Mouse (Mus musculus) forebrain, embryonic 10.5 days (tissue): ENCODE data around the gene Olfr1032. TPM values are rescaled to one million over a fixed set of nuclear protein-coding genes. Genes with fewer than 3 reads are reported as not detected.
"Not testable (repeated sequence)": the region's sequence is repeated elsewhere in the genome, so short reads cannot be mapped to it uniquely, and the experiment has no call there.

Experiments used
- DNase-seq: peaks from one replicate; pipeline ENCODE4 v3.0.0-alpha.2; 2017; ENCODE audit warnings: low spot score; ENCODE audit errors: extremely low spot score
- H3K27ac ChIP-seq: fragments of 300-500 bp; sonication (generic); 2 replicates; pipeline ENCODE4 v1.5.1; 2016; ENCODE audit warnings: mild to moderate bottlenecking
- H3K27me3 ChIP-seq: fragments of 300-500 bp; sonication (generic); 2 replicates; pipeline ENCODE4 v1.6.1; 2016; ENCODE audit warnings: mild to moderate bottlenecking; ENCODE audit not compliant: poor library complexity, severe bottlenecking
- H3K36me3 ChIP-seq: fragments of 300-500 bp; sonication (generic); replicated peaks from 2 replicates; pipeline ENCODE4 v1.6.1; 2016; ENCODE audit warnings: mild to moderate bottlenecking, moderate library complexity
- H3K4me1 ChIP-seq: fragments of 300-500 bp; sonication (generic); 2 replicates; pipeline ENCODE4 v1.6.1; 2016
- H3K4me3 ChIP-seq: fragments of 300-500 bp; sonication (generic); 2 replicates; pipeline ENCODE4 v1.5.1; 2016; ENCODE audit warnings: mild to moderate bottlenecking, moderate library complexity
- H3K9me3 ChIP-seq: fragments of 300-500 bp; sonication (generic); 2 replicates; pipeline ENCODE4 v1.6.1; 2016; ENCODE audit warnings: mild to moderate bottlenecking, moderate library complexity
- WGBS: fragments of 180-500 bp; shearing (Covaris S2); methylation state at CpG from one replicate; pipeline ENCODE4 v1.1.7; 2016; 5-methylcytosine and 5-hydroxymethylcytosine counted together
- polyA plus RNA-seq: library from polyadenylated mRNA; unstranded; fragments of >200 nt; fragmentation: Nextera tagmentation; extraction: Ambion mirVana; gene quantifications from 2 replicates; pipeline ENCODE4 v1.2.1, GENCODE M21; 2016

Olfr1032 gene
- polyA plus RNA-seq: not detected in 2 replicates

DNA sequence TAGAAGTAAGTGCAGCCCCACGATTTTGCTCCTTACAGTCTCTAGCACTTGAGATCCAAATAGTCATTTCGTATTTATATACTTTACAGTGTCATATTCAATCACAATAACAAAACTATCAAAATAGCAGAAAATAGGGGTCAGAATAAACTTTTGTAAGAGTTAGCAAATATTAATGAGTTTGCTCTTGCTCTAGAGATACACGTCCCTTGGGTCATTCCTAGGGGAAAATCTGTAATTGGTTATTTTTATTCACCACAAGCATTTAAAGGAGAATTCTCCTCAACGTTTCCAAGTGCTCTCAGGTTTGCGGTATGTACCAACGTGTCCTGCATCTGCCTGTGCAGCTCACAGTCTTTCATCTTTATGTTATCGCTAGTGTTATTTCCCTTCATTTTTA lies at the start of gene Olfr1032:
Gene Olfr1032 (plus strand): TSS at position 301 of the 400 bp plus-strand sequence.
- H3K9me3 ChIP-seq: no peaks in the 10 kb centered on the region
- 84% methylated on average over 7 of the region's 7 CpGs for WGBS
- H3K36me3 ChIP-seq: no peaks in the 10 kb centered on the region
- H3K4me1 ChIP-seq: no peaks in the 10 kb centered on the region
- no peak within 1 kb of the TSS for H3K27ac ChIP-seq
- no peaks in the 10 kb centered on the region for H3K27me3 ChIP-seq
- DNase-seq: no peak
- no peak within 1 kb of the TSS for H3K4me3 ChIP-seq

- Histone ChIP-seq H3K27me3 (no peaks in the 10 kb centered on the region), H3K4me1 (no peaks in the 10 kb centered on the region)
- WGBS: 90% methylated on average over 2 of the region's 2 CpGs
Measured at GRCm38 (mm10) chr2:85973595-85973994, 31.7 kb upstream of the Olfr1032 start, which contains the start of gene Olfr1029. TSS of gene Olfr1029 (plus strand) at chr2:85973895.

DNA sequence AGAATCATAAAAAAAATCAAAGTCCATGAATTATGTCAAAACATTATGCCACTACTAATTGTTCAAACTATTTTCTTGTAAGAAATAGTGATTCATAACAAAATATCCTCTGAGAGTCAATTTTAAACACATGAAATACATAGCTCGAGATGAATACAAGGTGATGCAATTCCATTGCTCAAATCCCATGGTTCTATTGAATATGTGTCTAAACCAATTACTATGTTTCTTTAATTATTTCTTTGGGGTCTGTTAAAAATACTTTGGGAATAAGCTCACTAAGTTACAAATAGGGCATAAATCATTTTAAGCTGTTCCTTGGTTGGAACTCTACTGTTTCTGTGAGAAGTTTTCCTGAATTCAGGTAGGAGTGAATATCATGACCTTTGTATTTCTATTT lies 26.4 kb upstream of the Olfr1032 start, which contains the start of gene Olfr1030:
Gene Olfr1030 (plus strand): TSS at position 301 of the 400 bp plus-strand sequence.
- Histone ChIP-seq H3K4me3 (no peak within 1 kb of the TSS), H3K9me3 (no peaks in the 10 kb centered on the region), H3K27me3 (no peaks in the 10 kb centered on the region), H3K4me1 (no peaks in the 10 kb centered on the region), H3K27ac (no peak within 1 kb of the TSS), H3K36me3 (no peaks in the 10 kb centered on the region)
- WGBS: 85% methylated on average over 1 of the region's 1 CpGs
- no peak for DNase-seq

More at GRCm38 (mm10) chr2:85973595-85973994, 31.7 kb upstream of the Olfr1032 start, which contains the start of gene Olfr1029:
- Histone ChIP-seq H3K4me3 (no peak within 1 kb of the TSS), H3K36me3 (no peaks in the 10 kb centered on the region), H3K9me3 (no peaks in the 10 kb centered on the region), H3K27ac (no peak within 1 kb of the TSS)
- DNase-seq: no peak

- no peaks in the 10 kb centered on the region for H3K36me3 ChIP-seq
- no peaks in the 10 kb centered on the region for H3K9me3 ChIP-seq
- WGBS: 79% methylated on average over 3 of the region's 3 CpGs
- no peaks in the 10 kb centered on the region for H3K4me1 ChIP-seq
- H3K4me3 ChIP-seq: no peak within 1 kb of the TSS
- no peak within 1 kb of the TSS for H3K27ac ChIP-seq
- H3K27me3 ChIP-seq: no peaks in the 10 kb centered on the region
- no peak for DNase-seq
Measured at GRCm38 (mm10) chr2:85990004-85990403, 15.3 kb upstream of the Olfr1032 start, which contains the start of gene Olfr1031. TSS of gene Olfr1031 (plus strand) at chr2:85990304.

DNA sequence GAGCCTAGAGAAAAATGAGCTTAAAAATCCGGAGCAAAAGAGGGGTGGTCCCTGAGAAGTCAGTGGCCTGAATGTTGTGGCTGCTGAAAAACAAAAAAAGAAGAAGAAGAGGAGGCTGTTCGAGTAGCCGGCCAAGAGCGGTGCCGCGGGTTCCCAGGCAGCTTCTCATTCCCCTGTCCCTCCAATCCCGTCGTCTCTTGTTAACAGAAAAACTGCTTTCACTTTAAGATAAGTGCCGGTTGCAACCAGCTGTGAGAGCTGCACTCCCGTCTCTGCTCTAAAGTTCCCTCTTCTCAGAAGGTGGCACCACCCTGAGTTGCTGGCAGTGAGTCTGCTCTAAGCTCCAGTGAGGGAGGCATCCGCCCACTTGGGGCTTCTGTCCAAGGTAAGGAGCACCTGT lies 15.1 kb downstream of the Olfr1032 start, which contains the start of gene Olfr1033:
Gene Olfr1033 (plus strand): TSS at position 228 of the 400 bp plus-strand sequence.
- peak within 1 kb of the TSS; percentile 38 for H3K4me3 ChIP-seq
- not testable (repeated sequence) for H3K4me1 ChIP-seq, DNase-seq, H3K9me3 ChIP-seq, H3K27me3 ChIP-seq, H3K36me3 ChIP-seq, H3K27ac ChIP-seq
- 6% methylated on average over 11 of the region's 11 CpGs for WGBS

DNA sequence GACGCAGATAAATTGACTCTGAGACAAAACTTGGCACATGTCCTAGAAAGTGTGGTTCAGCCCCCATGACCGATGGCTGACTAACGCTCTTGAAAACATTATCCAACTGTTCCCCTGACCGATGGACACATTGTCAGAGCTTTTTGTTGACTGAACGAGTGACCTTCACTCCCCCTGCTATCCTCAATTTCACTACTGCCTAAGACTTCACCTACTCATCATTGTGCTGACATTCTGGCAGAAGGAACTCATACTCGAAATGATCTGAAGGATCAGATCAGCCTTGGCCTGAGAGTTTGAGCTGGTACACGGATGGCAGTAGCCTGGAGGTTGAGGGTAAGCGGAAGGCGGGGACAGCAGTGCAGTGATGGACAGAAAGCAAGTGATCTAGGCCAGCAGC lies 16.2 kb downstream of the Olfr1032 start:
- DNase-seq, H3K9me3 ChIP-seq, H3K27ac ChIP-seq, H3K36me3 ChIP-seq, H3K4me3 ChIP-seq, H3K27me3 ChIP-seq, H3K4me1 ChIP-seq: not testable (repeated sequence)
- WGBS: 80% methylated on average over 8 of the region's 9 CpGs

- Histone ChIP-seq H3K36me3 (no peaks in the 10 kb centered on the region), H3K9me3 (no peaks in the 10 kb centered on the region), H3K4me1 (no peaks in the 10 kb centered on the region), H3K27me3 (no peaks in the 10 kb centered on the region), H3K4me3 (no peak within 1 kb of the TSS), H3K27ac (no peak within 1 kb of the TSS)
- no peak for DNase-seq
Measured at GRCm38 (mm10) chr2:86045561-86045960, 40.2 kb downstream of the Olfr1032 start, which contains the start of gene Olfr1034. TSS of gene Olfr1034 (plus strand) at chr2:86045861.

- H3K27me3 ChIP-seq, H3K4me1 ChIP-seq, H3K27ac ChIP-seq, DNase-seq, H3K4me3 ChIP-seq, H3K36me3 ChIP-seq, H3K9me3 ChIP-seq: not testable (repeated sequence)
Measured at GRCm38 (mm10) chr2:86050777-86051176, 45.4 kb downstream of the Olfr1032 start.

Other genes with a start within 250 kb of the Olfr1032 start
- not detected in 2 replicates for gene Olfr1012, start 242.8 kb upstream of the Olfr1032 start, polyA plus RNA-seq
- gene Olfr1013, start 238.4 kb upstream of the Olfr1032 start, polyA plus RNA-seq: not detected in 2 replicates
- not detected in 2 replicates for gene Olfr1014, start 232.8 kb upstream of the Olfr1032 start, polyA plus RNA-seq
- not detected in 2 replicates for gene Olfr1015, start 223.5 kb upstream of the Olfr1032 start, polyA plus RNA-seq
- not detected in 2 replicates for gene Olfr1016, start 203.0 kb upstream of the Olfr1032 start, polyA plus RNA-seq
- not detected in 2 replicates for gene Olfr1018, start 187.1 kb upstream of the Olfr1032 start, polyA plus RNA-seq
- not detected in 2 replicates for gene Olfr1019, start 160.1 kb upstream of the Olfr1032 start, polyA plus RNA-seq
- gene Olfr1020, start 158.5 kb upstream of the Olfr1032 start, polyA plus RNA-seq: not detected in 2 replicates
- not detected in 2 replicates for gene Olfr1022, start 136.9 kb upstream of the Olfr1032 start, polyA plus RNA-seq
- not detected in 2 replicates for gene Olfr1023, start 119.9 kb upstream of the Olfr1032 start, polyA plus RNA-seq
- gene Olfr1024, start 100.5 kb upstream of the Olfr1032 start, polyA plus RNA-seq: not detected in 2 replicates
- gene Olfr1025-ps1, start 90.3 kb upstream of the Olfr1032 start, polyA plus RNA-seq: not detected in 2 replicates
- not detected in 2 replicates for gene Olfr1026, start 84.0 kb upstream of the Olfr1032 start, polyA plus RNA-seq
- gene Olfr1028, start 55.1 kb upstream of the Olfr1032 start, polyA plus RNA-seq: not detected in 2 replicates
- not detected in 2 replicates for gene Olfr1029, start 31.6 kb upstream of the Olfr1032 start, polyA plus RNA-seq
- not detected in 2 replicates for gene Olfr1030, start 26.3 kb upstream of the Olfr1032 start, polyA plus RNA-seq
- not detected in 2 replicates for gene Olfr1031, start 15.2 kb upstream of the Olfr1032 start, polyA plus RNA-seq
- not detected in 2 replicates for gene Olfr1033, start 15.1 kb downstream of the Olfr1032 start, polyA plus RNA-seq
- not detected in 2 replicates for gene Olfr1034, start 40.3 kb downstream of the Olfr1032 start, polyA plus RNA-seq
- not detected in 2 replicates for gene Olfr1036, start 68.5 kb downstream of the Olfr1032 start, polyA plus RNA-seq
- not detected in 2 replicates for gene Olfr1037, start 81.8 kb downstream of the Olfr1032 start, polyA plus RNA-seq
- not detected in 2 replicates for gene Olfr1039, start 130.4 kb downstream of the Olfr1032 start, polyA plus RNA-seq
- gene Olfr1040, start 141.2 kb downstream of the Olfr1032 start, polyA plus RNA-seq: not detected in 2 replicates
- not detected in 2 replicates for gene Olfr1042, start 156.3 kb downstream of the Olfr1032 start, polyA plus RNA-seq
- not detected in 2 replicates for gene Olfr1043, start 162.0 kb downstream of the Olfr1032 start, polyA plus RNA-seq
- not detected in 2 replicates for gene Olfr1044, start 172.3 kb downstream of the Olfr1032 start, polyA plus RNA-seq
- gene Olfr52, start 180.1 kb downstream of the Olfr1032 start, polyA plus RNA-seq: not detected in 2 replicates
- not detected in 2 replicates for gene Olfr1045, start 197.5 kb downstream of the Olfr1032 start, polyA plus RNA-seq
- not detected in 2 replicates for gene Olfr1046, start 213.8 kb downstream of the Olfr1032 start, polyA plus RNA-seq
- not detected in 2 replicates for gene Olfr1047, start 225.9 kb downstream of the Olfr1032 start, polyA plus RNA-seq
- not detected in 2 replicates for gene Olfr1048, start 234.7 kb downstream of the Olfr1032 start, polyA plus RNA-seq